Mouse (Mus musculus): Measurements from ENCODE around the gene Ctsg. TPM values are rescaled to one million over a fixed set of nuclear protein-coding genes. Genes with fewer than 3 reads are reported as not detected.
A peak's percentile ranks its signal among the peaks of the same experiment; 100 is the strongest.
"Not testable (repeated sequence)": the region's sequence is repeated elsewhere in the genome, so short reads cannot be mapped to it uniquely, and the experiment has no call there.

The Ctsg gene
- 450 and 522 TPM in 2 replicates for total RNA-seq (2017)

DNA sequence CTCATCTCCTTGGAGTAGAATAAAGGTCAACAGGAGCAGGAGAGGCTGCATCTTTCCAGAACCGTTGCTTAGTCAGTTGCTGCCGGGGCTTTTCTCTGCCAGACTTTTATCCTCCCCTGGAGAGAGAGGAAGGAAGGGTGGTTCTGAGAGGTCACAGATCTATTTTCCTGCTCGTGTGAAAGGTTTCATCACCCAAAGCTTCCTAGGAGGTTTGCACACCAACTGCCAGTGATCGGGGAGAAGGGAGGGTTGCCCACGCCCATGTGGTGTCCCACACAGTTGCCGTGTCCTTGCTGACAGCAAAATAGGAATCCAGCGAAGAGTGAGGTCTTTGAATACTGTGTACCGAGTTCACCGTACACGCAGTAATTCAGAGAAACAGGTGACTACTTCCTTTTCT, at the start of gene Ctsg:
TSS of gene Ctsg (minus strand) at position 189 of the 400 bp plus-strand sequence.
- ATAC-seq (replicated peaks; ENCODE audit: low read depth, poor library complexity, severe bottlenecking): peak; percentile 64

DNA sequence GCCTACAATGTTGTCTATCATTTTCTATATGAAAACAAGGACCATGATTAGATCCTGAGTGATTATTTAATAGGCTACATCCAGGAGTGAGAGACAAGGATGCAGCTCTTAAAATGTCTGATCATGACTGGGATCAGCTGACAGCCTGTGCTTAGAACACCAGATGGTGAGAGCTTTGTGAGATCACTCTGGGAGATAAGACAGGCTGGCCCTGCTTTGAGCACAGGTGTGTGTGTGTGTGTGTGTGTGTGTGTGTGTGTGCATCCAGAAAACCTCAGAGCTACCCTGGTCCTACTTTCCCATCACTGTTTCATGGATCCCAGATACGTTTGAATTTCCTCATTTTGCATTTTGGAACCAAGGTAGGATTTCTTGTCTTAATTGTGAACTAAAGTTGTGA, 31.3 kb upstream of the Ctsg start:
- ATAC-seq (replicated peaks; ENCODE audit: low read depth, poor library complexity, severe bottlenecking): not testable (repeated sequence)

DNA sequence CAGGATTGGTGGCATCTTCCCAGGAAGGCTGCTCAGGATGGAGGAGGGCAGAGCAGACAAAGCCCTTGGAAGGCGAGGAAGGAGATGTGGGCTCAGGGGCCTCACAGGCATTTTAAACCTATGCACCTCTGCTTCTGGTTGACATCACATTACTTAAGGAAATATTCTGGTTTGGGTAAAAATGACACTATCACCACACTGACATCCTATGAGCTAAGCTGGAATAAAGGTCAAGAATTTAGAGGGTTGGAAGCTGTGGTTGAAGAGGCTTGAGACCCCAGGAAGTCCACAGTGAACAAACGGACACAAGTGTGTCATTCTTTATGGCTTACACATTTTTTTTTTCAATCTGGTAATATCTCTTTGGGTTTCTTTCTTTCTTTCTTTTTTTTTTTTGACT, 30.1 kb upstream of the Ctsg start, which contains the start of gene Gzmd:
TSS of gene Gzmd (minus strand) at position 101 of the 400 bp plus-strand sequence.
- not testable (repeated sequence) for ATAC-seq (replicated peaks; ENCODE audit: low read depth, poor library complexity, severe bottlenecking)

DNA sequence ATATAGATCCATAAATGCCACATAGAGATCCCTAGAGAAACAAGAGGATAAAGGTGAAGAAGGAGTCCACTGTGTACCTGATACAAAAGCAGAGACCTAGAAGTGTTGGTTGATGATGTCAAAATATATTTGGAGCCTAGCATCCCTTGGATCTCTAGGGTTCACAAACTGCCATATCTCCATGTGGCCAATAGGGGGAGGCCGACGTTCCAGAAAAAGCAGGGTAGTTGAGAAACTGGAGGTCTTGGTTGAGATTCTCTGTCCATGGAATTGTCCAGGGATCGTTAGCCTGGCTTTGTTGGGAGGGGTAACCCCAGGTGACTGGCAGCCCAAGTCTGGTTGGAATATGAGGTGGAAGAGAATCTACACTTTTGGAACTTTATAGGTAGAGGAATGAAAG, 26.0 kb upstream of the Ctsg start:
- no peak for ATAC-seq (replicated peaks; ENCODE audit: low read depth, poor library complexity, severe bottlenecking)

DNA sequence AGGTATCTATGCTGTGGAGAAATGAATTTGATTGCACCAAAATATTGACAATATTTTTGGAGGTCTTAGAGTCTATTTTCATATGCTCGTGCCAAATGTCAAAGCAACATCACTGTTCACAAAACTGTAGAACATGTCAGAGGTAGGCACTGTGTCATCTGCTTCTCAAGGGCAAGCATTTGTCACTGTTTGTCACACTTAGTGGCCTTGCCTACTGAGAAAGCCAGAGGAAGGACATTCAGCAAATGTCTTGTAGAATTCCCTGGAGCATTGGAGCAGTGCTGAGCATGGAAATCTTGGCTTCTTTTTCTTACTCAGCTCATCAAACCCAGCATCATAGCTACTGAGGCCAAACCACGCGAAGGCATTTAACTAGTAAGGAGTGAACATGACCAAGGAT, 21.1 kb upstream of the Ctsg start:
- no peak for ATAC-seq (replicated peaks; ENCODE audit: low read depth, poor library complexity, severe bottlenecking)

DNA sequence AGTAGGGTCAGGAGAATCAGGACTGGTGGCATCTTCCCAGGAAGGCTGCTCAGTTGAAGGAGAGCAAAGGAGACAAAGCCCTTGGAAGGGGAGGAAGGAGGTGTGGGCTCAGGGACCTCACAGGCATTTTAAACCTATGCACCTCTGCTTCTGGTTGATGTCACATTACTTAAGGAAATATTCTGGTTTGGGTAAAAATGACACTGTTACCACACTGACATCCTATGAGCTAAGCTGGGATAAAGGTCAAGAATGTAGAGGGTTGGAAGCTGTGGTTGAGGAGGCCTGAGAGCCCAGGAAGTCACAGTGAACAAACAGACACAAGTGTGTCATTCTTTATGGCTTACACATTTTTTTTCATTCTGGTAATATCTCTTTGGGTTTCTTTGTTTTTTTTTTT, 18.2 kb upstream of the Ctsg start, which contains the start of gene Gzme:
TSS of gene Gzme (minus strand) at position 101 of the 400 bp plus-strand sequence.
- no peak for ATAC-seq (replicated peaks; ENCODE audit: low read depth, poor library complexity, severe bottlenecking)

DNA sequence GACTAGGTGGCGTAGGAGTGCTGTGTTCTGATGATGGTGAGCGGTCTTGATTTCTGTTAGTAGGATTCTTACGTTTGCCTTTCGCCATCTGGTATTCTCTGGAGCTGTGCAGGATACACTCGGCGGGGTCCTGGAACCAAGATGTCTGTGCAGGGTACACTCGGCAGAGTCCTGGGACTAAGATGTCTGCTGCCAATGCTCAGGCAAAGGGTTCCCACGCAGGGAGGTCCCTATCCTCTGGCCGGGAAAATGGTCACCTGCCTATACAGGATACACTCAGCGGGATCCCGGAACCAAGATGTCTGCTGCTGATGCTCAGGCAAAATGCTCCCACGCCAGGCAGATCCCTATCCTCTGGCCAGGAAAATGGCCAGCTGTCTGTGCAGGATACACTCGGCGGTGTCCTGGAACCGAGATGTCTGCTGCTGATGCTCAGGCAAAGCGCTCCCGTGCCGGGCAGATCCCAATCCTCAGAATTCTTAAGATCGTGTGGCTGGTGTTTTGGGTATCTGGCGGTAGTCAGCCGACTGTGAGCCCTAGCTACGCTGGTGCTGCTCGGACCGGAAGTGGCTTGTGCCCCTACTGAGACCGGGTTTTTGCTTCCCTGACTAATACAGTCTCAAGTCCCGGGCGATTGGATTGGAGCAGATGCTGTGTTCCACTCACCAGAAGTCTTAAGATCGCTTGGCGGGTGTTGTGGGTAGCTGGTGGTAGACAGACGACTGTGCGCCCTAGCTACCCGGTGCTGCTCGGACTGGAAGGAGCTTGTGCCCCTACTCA, 13.3 kb upstream of the Ctsg start:
- not testable (repeated sequence) for ATAC-seq (replicated peaks; ENCODE audit: low read depth, poor library complexity, severe bottlenecking)

DNA sequence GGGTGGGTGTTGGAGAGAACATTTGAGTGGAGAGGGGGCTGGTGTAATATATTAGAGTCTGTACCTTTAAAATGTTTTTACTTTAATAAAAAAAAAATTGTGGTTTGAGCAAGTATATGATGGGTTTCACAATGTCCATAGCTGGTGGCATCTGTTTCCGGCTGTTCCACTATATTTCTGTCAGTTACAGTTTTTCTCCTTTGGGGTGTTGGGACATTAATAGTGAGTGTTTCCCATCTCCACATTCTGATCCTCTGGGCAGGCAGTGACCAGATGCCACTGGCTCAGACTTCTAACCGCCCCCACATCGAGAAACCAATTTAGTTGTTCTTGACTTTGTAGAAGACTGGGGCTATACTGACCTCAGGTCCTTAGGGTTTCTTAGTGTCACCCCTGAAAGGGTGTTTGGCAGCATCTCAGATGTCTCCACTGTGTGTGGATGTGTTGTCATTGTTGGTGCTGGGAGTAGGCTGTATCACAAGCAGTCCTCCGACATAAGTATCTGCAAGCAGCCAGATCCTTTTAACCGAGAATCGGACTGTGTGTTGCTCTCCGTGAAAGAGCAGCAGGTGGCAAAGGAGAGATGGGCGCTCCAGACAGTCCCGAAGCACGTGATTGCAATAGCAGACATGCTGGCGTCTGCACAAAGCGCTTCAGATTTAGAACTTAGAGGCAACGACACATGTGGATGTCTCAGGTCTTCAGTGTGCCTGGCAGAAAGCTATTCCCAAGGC, 3.2 kb upstream of the Ctsg start:
- ATAC-seq (replicated peaks; ENCODE audit: low read depth, poor library complexity, severe bottlenecking): peak; percentile 64

DNA sequence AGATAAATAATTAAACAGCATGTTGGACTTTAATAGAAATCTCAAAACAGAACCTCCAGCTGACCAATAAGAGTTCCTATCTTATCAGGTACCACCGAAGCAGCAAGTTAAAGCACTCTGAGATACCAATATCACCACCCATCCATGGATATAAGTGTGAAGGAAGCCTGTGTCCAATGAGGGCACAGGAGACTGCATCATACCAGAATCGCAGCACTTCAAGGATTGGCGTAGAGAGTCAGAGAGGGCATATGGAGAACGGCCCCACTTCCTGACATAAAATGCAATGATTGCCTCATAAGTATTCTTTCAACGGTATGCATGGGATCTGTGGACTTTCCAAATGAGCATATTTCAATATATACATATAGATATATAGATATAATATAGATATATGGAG, 2.6 kb upstream of the Ctsg start:
- ATAC-seq (replicated peaks; ENCODE audit: low read depth, poor library complexity, severe bottlenecking): peak; percentile 50

DNA sequence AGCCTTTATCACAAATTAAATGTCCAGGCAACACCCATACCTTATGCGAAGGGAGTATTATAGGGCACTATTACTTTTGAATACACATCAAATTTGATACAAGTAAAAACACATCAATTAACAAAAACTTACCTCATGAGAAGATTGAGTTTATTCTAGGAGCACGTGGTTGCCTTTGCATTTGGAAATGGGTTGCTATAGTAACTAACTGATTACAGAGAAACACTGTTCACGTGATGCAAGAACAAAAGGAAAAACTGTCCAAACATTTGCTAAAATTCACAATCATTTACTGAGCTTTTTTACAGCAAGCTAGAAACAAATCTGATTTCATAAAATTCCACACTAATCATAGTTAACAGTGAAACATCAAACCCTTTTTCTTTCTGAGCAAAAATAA, 1.1 kb upstream of the Ctsg start:
- no peak for ATAC-seq (replicated peaks; ENCODE audit: low read depth, poor library complexity, severe bottlenecking)

DNA sequence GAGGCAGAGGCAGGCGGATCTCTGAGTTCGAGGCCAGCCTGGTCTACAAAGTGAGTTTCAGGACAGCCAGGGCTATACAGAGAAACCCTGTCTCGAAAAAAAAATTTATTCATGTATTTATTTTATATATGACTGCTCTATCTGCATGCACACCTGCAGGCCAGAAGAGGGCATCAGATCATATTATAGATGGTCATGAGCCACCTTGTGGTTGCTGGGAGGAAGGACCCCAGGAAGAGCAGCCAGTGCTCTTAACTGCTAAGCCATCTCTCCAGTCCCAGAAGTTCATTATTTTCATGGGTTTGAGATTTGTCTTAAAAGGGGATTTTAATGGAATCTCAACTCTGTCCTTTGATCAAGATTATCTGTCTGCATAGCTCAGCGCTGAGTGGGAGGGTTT, 3.4 kb downstream of the Ctsg start:
- ATAC-seq (replicated peaks; ENCODE audit: low read depth, poor library complexity, severe bottlenecking): peak; percentile 47; the same call in 1 of the 2 replicates

DNA sequence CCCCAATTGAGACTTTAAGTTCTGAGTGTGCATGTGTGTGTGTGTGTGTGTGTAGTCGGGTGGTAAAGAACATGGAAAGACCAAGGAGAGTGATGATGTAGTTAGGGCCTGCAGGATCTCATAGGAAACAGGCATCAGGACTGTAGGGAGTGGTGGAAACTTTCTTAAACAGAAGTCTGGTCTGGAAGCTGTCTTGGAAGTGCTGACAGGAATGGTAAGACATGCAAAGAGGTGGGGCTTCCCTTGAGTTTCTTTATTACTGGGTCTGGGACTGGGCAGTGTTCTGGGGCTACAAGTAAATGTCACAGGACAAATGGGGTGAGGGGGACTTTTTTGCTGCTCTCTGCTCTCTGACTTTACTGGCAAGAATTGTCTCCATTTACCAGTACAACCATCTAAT, 4.8 kb downstream of the Ctsg start:
- ATAC-seq (replicated peaks; ENCODE audit: low read depth, poor library complexity, severe bottlenecking): no peak

DNA sequence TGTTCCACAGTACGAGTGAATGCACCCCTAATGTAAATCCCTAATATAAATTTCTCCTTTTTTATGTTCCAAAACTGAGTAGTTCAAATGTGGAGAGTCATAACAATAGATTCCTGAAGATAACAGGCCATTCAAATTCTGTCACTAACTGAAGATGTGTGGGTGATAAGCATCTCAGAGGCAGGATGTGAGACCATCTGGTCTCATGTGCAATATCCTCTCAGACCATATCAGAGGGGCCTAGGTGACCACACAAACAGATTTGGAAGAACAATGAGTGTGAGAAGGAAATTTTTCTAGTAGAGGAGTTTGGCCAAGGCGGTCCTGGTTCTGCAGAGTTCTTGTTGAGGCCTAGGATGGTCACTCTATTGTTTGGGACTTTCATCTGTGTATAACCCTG, 9.0 kb downstream of the Ctsg start:
- peak; percentile 77 for ATAC-seq (replicated peaks; ENCODE audit: low read depth, poor library complexity, severe bottlenecking)

DNA sequence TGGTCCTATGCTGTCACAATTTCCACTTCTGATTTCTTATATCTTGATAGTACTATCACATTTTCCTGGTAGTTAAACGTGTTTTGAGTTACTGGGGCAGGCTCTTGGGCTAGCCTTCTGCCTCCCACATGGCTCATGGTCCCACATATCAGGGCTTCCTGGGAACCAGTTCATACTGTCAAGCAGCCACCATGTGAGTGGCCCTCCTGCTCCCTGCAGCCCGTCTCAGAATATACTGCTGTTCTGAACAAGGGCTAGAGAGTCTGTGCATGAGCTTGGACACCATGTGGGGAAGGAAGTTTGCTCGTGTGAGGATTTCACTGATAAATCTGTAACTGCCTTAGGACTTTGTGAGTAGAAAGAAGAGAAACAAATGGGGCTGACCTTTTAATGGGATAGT, 15.7 kb downstream of the Ctsg start:
- no peak for ATAC-seq (replicated peaks; ENCODE audit: low read depth, poor library complexity, severe bottlenecking)

DNA sequence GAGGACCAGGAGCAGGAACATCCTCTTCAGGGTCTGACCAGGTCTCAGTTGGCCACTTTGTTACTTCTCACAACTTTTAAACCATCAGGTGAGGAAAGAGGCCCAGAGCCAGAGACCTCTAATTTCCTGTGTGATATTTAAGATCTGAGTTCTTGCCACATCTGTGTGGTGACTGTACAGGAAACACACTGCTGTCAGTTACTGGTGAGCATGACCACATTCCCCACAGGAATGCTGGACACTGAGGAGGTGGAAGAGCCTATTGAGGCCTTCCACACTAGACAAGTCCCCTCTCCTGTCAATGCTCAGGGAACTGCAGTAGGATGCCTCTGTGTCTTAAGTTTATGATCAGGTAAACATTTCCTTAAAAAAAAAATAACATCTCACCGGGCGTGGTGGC, 17.2 kb downstream of the Ctsg start, which contains the start of gene Mcpt8:
TSS of gene Mcpt8 (minus strand) at position 107 of the 400 bp plus-strand sequence.
- peak; percentile 69 for ATAC-seq (replicated peaks; ENCODE audit: low read depth, poor library complexity, severe bottlenecking)

DNA sequence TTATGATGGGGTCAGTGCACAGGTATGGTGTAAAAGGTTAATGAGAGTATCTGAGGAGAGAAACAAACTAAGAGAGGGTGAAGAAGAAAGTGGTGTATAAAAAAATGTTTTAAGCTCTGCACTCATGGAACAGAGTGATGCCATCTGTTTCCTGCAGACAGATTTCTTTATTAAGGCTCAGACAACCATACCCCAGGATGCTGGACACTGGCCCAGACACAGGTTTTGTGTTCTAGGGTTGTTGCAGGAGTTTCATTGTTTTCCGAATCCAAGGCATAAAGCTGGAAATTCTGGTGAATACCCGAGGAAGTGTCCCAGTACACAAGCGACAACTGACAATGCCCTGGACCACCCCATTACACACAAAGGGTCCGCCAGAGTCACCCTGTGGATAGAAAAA, 20.4 kb downstream of the Ctsg start:
- ATAC-seq (replicated peaks; ENCODE audit: low read depth, poor library complexity, severe bottlenecking): no peak

DNA sequence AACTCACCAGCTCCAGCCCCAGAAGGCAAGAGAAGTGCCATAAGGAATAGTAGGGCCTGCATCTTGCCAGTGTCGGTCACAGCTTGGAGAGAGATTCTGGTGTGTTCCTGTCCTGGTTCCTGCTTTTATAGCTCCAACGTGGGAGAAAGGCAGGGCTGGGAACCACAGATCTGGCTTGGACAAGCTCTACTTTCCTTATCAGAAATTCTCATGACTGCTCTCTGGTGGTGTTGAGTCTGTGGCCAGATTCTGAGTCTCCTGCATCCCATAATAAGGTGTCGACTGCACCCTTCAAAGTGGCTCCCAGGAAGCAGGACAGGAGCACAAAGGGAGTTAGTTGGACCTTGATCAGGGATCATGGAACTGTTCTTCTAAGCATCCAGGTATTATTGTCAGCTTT, 40.2 kb downstream of the Ctsg start, which contains the start of gene Mcpt4:
TSS of gene Mcpt4 (minus strand) at position 101 of the 400 bp plus-strand sequence.
- ATAC-seq (replicated peaks; ENCODE audit: low read depth, poor library complexity, severe bottlenecking): not testable (repeated sequence)

DNA sequence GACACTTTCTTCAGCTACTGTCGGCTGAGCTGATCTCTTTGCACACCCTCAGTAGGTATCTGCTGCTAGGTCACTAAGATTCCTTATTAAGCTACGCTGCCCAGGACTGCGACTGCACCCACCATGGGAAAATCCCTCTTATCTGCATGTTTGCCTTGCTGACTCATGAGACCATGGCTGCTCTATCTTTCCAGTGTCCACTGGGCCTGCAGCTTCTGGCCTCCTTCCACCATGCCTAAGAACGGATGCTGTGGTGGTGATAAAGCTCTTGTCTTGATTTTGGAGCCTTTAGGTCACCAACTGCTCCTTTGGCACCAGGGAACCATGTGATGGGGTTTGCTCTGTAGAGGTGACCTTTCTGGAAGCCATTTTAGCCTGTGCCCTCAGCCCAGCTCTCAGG, 44.7 kb downstream of the Ctsg start:
- ATAC-seq (replicated peaks; ENCODE audit: low read depth, poor library complexity, severe bottlenecking): no peak

DNA sequence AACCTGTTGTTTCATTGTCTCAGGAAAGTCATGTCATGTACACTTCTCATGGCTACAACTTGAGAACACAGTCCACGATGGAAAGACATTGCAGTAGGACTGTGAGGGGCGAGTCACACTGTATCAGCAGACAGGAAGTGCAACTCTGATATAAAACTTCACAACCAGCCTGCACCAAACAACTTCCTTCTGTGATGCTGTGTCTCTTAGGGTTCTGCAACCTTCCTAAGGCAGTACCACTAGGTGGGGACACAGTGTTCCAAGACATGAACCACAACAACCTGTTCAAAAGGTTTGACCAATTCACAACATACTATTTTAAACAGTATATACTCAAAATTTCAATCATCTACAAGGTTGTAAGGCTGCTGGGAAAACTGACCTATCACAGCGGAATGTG, 47.0 kb downstream of the Ctsg start:
- ATAC-seq (replicated peaks; ENCODE audit: low read depth, poor library complexity, severe bottlenecking): no peak; the same call in 1 of the 2 replicates

Measured in common myeloid progenitor, adult 5-6 weeks (primary cell).